Mouse (Mus musculus): Measurements from ENCODE around the gene Olfr1030.
"Not testable (repeated sequence)": the region's sequence is repeated elsewhere in the genome, so short reads cannot be mapped to it uniquely, and the experiment has no call there.

The Olfr1030 gene

GRCm38 (mm10) chr2:85978976-85979375 is at the start of gene Olfr1030:
Olfr1030 (plus strand) TSS chr2:85979276.
- DNase-seq (ENCODE audit: low spot score in 2 of 2): no peak

DNA sequence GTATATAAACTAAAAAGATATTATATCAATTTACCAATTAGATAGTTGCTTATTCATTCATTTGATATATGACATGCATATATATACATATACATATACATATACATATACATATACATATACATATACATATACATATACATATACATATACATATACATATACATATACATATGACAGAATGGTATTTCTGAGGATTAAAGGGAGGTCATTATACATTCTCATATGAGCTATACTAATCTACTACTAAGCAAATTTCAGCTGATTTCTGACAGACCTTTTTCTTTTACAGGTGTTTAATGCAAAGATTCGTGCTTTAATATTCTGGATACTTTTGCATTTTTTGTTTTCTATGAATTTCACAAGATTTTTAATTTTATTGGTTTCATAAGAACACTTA is 28.9 kb upstream of the Olfr1030 start, which contains the start of gene Olfr1028:
Gene Olfr1028, plus strand, starts transcription at position 301 of the 400 bp plus-strand sequence.
- DNase-seq (ENCODE audit: low spot score in 2 of 2): no peak

DNA sequence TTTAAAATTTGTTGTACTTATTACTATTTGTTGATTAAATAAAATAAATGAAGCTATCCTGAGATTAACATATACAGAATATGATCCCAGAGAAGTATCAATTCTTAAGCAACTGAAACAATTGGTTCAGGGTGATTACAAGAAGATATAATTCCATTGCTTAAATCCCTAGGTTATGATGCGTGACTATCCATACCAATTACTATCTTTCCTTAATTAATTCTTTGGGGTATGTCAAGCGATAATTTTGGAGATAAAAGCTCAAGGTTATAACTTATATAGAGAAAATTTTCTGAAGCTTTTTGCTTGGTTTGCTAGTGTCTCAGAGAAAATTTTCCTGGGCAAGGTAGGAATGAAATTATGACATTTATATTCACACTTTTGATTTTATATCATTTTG is 5.5 kb upstream of the Olfr1030 start, which contains the start of gene Olfr1029:
Gene Olfr1029, plus strand, starts transcription at position 301 of the 400 bp plus-strand sequence.
- no peak for DNase-seq (ENCODE audit: low spot score in 2 of 2)

DNA sequence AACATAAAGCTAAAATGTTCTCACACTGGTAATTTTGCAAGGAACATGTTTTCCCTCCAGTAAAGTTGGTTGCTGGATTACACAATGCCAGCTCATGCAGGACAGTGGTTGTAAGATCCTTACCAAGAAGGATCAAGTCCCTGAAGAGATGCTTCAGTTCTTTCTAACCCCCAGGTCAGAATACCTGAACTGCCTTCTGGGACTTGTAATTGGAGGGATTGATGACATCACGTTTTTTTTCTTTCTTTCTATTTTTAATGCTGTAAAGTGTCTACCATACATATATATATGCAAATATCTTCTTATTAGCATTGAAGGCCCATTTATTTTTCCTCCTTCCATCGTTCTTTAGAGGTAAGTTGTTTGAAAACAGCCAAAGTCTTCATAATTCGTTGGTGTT is 10.9 kb downstream of the Olfr1030 start, which contains the start of gene Olfr1031:
Gene Olfr1031, plus strand, starts transcription at position 301 of the 400 bp plus-strand sequence.
- DNase-seq (ENCODE audit: low spot score in 2 of 2): no peak

- DNase-seq (ENCODE audit: low spot score in 2 of 2): no peak
Measured at GRCm38 (mm10) chr2:86005240-86005639, 26.2 kb downstream of the Olfr1030 start, which contains the start of gene Olfr1032. Olfr1032 (plus strand) TSS chr2:86005540.

DNA sequence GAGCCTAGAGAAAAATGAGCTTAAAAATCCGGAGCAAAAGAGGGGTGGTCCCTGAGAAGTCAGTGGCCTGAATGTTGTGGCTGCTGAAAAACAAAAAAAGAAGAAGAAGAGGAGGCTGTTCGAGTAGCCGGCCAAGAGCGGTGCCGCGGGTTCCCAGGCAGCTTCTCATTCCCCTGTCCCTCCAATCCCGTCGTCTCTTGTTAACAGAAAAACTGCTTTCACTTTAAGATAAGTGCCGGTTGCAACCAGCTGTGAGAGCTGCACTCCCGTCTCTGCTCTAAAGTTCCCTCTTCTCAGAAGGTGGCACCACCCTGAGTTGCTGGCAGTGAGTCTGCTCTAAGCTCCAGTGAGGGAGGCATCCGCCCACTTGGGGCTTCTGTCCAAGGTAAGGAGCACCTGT is 41.3 kb downstream of the Olfr1030 start, which contains the start of gene Olfr1033:
Gene Olfr1033, plus strand, starts transcription at position 228 of the 400 bp plus-strand sequence.
- DNase-seq (ENCODE audit: low spot score in 2 of 2): peak in 1 of 2 experiments; percentile 12

DNA sequence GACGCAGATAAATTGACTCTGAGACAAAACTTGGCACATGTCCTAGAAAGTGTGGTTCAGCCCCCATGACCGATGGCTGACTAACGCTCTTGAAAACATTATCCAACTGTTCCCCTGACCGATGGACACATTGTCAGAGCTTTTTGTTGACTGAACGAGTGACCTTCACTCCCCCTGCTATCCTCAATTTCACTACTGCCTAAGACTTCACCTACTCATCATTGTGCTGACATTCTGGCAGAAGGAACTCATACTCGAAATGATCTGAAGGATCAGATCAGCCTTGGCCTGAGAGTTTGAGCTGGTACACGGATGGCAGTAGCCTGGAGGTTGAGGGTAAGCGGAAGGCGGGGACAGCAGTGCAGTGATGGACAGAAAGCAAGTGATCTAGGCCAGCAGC is 42.4 kb downstream of the Olfr1030 start:
- not testable (repeated sequence) for DNase-seq (ENCODE audit: low spot score in 2 of 2)
